Mouse (Mus musculus) thymus, postnatal 0 days (tissue): ENCODE measurements around the gene Srf. TPM values are rescaled to one million over a fixed set of nuclear protein-coding genes. Genes with fewer than 3 reads are reported as not detected.
A peak's percentile ranks its signal among the peaks of the same experiment; 100 is the strongest.
"Not testable (repeated sequence)": the region's sequence is repeated elsewhere in the genome, so short reads cannot be mapped to it uniquely, and the experiment has no call there.

Source experiments
- DNase-seq: peaks from one replicate; pipeline ENCODE4 v3.0.0-alpha.2; 2015; ENCODE audit warnings: low spot score
- polyA plus RNA-seq: library from polyadenylated mRNA; unstranded; fragments of >200 nt; fragmentation: Nextera tagmentation; extraction: Ambion mirVana; gene quantifications from 2 replicates; pipeline ENCODE4 v1.2.1, GENCODE M21; 2015

Gene Srf
- polyA plus RNA-seq: 5.0 and 7.5 TPM in 2 replicates

DNA sequence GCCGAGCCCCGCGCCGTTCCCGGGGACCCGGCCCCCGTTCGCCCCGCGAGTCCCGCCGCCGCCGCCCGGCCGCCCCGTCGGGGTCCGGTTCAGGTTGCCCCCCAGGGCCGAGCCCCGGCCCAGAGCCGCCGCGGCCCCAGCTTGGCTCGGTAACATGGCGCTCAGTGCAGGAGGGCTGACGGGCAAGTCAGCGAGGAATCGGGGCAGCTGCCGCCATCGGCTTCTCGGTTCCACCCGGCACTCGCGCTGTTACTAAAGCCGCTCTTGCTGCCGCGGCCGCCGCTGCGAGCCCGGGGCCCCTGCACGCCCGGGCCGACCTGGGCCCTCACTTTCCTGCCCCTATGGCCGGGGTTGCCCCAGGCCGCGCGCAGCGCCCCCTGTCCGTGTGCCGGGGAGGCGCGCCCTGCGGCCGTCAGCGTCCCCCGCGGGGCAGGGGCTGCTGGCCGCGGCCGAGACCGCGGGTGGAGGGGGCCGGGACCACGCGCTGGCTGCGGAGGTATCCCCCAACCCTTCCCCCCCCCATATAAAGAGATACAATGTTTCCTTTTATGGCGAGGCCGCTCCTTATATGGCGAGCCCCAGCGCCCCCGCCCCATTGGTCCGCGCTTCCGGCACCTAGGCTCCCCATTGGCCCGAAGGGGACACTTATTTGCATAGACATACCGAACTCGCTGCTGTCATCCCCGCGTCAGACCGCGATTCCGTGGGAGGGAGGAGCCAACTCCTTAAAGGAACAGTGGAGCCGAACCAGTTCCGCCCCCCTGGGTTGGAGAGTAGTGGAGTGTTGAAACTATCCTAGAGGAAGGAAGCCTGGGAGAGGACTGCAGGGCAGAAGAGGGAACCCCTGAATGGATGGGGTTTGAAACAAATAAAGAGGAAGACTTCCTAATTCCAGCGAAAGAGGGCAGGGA, at the start of gene Srf:
Gene Srf, minus strand, starts transcription at position 503 of the 911 bp plus-strand sequence.
- DNase-seq: peak; percentile 98

DNA sequence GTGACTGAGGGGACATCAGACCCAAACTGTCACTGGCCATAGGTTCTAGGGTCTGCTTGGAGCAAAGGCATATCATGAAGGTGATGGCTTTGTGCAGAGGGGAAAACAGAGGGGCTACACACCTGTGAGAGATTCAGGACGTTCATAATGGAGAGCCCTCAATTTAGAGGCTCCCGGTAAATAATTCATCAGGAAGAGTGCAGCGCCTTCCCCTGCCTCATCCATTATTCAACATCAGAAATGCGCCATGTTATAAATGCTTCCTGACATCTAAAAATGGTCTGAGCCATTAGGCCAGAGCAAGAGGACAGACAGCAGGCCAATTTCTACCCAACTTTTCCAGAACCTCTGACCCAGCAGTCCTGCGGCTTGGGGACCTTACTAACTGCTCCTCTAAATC, 49.2 kb upstream of the Srf start:
- DNase-seq: no peak

DNA sequence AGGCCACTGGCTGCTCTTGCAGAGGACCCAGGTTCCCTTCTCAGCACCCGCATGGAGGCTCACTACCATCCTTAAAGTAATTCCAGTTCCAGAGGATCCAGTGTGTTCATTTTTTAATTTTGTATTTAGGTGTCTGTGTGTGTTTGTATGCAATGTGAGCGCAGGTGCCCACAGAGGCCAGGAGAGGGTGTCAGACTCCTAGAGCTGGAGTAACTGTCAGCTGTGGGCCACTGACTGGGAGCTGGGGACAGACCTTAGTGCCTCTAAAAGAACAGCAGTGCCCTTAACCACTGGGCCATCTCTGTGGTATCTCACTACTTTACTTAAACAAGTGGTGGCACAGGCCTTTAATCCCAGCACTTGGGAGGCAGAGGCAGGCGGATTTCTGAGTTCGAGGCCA, 47.3 kb upstream of the Srf start:
- no peak for DNase-seq

DNA sequence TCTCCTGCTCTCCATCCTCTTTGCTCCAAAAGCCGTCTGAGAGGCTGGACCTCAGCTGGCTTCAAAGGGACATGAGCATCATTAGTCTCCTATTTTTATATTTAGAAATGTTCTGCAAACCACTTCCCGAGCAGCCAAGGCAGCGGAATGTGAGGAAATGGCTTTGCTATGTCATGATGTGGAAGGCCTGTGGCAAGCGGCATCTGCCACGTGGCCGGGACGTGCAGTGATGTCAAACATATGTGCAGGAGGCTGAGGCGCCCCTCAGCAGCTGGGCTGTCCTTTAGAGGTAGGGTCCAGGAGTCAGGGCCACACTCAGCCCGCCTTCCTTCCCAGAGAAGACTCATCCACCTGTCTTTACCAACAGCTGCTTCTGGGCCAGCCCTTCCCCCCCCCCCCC, 46.2 kb upstream of the Srf start:
- DNase-seq: no peak

DNA sequence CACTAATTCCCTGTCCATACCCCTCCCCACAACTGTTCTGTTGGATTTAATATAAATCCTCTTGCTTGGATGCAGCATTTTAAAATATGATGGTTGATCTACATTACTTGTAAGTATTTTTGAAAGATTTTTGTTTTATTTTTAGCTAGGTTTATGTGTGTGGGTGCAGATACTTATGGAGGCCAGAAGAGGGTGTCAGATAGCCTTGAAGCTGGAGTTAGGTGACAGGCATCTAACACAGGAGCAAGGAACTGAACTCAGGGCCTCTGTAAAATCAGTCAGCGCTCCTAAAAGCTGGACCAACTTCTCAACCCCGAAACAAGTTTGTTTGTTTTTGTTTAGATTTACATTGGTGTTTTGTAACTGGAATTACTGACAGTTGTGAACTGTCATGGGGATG, 44.6 kb upstream of the Srf start:
- DNase-seq: no peak

DNA sequence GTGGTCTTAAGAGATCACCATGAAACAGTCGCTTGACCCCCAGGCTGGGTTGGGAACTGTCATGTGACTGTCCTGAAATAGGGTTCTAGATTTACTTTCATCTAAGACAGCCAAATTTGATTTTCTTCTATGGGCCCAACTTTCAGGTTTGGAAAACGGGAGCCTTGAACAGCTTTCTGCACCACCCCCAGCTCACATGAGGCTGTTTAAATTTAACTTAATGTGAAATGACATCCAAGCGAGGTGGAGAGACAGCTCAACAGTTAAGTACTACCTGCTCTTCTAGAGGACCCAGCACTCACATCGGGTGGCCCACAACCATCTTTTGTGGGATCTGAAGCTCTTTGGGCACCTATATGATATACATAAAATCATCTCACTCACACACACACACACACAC, 43.0 kb upstream of the Srf start:
- no peak for DNase-seq

- DNase-seq: no peak
Observed at GRCm38 (mm10) chr17:46597956-46598355, 42.0 kb upstream of the Srf start.

- no peak for DNase-seq
Observed at GRCm38 (mm10) chr17:46595336-46595735, 39.4 kb upstream of the Srf start.

DNA sequence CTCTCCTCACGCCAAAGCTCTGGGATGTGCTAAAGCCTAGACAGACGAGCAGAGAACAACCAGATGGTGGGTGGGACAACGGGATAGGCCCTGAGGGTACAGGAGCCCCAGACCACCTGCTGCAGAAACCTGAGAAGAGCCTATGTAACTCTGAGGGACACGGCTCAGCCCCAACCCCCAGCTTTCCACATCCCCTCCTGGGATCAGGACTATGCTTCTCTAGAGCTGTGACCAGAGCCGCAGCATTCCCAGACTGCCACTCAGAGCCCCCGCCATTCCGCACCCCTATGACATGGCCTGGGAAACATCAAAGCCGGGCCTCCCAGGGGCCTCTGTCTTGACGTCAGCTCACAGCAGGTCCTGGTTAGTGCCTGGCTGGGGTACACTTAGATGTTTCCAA, 38.6 kb upstream of the Srf start:
- no peak for DNase-seq

DNA sequence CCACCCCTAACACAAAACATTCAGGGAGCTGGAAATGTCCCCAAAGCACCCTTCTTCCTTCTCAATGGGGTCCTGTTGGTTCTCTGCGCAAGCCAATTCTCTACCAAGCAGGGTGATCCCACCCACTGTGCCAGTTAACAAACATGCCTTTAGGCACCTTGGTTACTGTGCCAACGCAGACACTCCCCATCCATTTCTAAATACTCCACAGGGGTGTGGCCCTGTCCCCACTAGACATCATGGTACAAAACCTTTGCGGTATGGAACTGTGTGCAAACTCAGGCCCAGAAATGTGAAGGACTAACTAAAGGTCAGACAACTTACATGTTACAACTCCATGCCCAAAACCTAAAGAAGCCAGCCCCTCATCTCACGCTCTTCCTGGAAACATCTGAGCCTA, 37.1 kb upstream of the Srf start:
- DNase-seq: no peak

- DNase-seq: no peak
Observed at GRCm38 (mm10) chr17:46591406-46591805, 35.4 kb upstream of the Srf start.

GRCm38 (mm10) chr17:46590439-46590838, 34.5 kb upstream of the Srf start:
- DNase-seq: no peak

DNA sequence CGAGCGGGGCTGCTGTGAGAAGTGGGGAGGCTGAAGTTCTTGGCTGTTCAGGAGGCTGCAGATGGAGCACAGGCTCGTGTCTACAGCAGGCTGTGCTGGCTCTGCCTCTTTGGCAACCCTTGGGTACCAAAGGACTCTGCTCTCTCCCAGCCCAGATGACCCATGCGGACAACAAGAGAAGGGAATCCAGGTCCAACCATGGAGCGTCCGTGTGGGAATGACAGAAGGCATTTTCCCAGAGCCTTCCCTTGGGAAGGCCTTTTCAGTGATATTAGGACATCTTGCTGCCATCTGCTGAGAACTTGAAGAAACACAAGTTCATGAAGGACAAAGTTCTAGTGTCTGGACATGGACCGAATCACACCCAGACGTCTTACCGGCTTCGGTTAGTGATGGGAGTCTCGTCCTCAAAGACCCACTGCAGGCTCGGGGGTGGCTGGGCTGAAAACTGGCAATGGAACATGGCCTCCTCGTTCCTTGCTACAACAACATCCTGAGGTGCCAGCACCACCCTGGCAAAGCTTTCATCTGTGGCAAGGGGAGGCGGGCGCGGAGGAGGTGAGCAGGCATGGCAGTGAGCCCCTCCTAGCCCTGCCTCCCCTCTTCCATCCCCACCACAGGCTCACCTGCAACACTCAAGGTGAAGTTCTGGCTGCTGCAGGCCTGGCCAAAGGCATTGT, 33.8 kb upstream of the Srf start:
- no peak for DNase-seq

- no peak for DNase-seq
Observed at GRCm38 (mm10) chr17:46588913-46589312, 32.9 kb upstream of the Srf start.

DNA sequence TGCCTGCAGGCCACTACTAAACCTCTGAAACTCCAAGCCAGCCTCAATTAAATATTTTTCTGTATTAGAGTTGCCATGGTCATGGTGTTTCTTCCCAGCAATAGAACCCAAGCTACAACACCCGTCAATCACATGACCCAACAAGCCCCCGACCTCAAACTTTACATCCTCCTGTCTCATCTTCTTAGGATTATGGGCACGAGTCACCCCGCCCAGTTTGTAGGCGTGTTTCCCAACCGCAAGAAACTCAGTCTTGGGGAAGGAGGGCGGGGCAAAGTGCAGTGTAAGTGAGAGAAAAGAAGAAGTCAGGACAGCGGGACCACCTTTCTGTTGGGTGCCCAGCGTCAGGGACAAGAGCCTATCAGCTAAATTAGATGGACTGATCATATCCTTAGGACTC, 32.2 kb upstream of the Srf start:
- peak; percentile 69 for DNase-seq

DNA sequence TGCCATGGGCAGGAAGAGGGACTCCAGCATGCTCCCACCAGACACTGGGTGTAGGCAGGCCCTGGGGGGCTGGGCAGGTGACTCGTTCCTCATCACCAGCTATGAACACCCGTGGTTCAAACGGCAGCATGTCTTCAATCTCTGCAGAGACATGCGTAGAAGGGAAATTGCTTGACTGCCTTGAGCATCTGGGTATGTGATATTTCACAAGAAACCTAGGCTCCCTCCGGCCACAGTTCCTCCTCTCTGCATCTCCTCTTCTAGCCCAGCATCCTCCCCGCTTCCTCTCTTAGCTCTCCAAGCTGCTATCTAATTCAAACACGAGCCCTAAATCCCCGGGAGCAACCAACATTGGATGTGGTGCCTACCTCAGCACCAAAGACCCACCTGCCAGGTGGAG, 30.4 kb upstream of the Srf start:
- DNase-seq: no peak

DNA sequence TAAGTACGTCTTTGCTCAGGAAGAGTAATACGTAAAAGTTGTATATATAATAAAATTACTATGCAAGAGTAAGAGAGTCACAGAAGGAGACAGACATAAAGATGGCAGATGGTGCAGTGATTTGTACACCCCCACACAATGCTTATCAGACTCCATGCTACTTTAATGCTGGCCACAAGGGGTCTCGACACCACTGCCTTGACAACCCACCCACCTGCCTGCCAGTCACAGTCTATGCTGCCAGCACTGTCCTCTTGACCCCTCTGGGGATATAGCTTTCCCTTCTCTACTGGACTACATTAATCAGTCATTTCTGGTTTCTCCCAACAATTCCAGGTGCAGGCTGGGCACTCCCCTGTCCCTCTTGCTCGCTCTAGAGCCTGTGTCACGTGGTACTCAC, 22.7 kb upstream of the Srf start:
- no peak for DNase-seq

DNA sequence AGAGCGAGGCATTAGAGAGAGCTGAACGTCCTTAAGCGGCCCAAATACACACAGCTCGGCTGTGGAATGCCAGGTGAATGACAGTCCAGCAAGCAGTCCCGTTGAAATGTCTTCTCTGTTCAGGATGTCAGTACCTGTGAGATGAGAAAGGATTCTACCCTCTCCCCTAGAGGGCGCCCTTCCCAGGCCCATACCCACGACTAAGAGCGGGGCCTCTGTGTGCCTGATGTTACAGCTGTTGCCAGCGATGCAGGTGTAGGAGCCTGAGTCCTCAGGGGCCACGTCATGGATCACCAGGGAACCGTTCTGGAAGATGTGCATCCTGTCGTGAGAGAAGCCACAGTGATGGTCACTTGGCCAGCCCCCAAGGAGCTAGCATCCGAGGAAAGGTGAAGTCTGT, 20.1 kb upstream of the Srf start:
- DNase-seq: peak; percentile 51

- DNase-seq: no peak
Observed at GRCm38 (mm10) chr17:46574535-46574934, 18.6 kb upstream of the Srf start.

DNA sequence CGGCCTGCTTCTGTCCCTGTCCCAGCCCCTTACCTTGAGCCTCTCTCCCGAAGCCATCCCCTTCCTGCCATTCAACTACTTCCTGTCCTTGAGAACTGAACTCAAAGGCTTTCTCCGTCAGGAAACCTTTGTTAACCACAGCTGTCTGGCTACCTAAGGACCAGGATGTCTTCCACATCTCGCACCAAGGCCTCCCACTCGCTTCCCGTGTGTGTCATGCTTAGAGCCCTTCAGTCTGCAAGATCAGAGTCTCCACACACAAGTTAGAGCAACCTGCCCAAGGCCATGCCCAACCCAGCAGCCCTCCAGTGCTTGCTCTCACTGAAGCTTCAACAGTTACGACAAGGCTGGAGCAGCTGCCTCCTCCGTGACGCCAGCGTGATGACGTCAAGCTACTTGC, 15.0 kb upstream of the Srf start:
- no peak for DNase-seq

GRCm38 (mm10) chr17:46559146-46559545, 3.2 kb upstream of the Srf start:
- no peak for DNase-seq

GRCm38 (mm10) chr17:46558151-46558550, 2.2 kb upstream of the Srf start:
- DNase-seq: no peak

DNA sequence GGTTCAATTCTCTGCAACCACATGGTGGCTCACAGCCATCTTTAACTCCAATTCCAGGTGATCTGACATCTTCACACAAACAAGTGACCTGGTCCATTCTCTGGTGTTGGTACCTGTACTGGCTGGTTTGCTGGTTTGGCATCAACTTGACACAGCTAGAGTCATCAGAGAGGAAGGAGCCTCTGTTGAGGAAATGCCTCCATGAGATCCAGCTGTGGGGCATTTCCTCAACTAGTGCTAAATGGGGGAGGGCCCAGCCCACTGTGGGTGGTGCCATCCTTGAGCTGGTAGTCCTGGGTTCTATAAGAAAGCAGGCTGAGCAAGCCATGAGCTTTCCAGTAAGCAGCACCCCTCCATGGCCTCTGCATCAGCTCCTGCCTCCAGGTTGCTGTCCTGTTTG, 1.3 kb upstream of the Srf start:
- DNase-seq: not testable (repeated sequence)
